Mouse (Mus musculus) heart, postnatal 10 days (tissue): ENCODE data around the gene Ncoa7. TPM values are rescaled to one million over a fixed set of nuclear protein-coding genes. Genes with fewer than 3 reads are reported as not detected.
A peak's percentile ranks its signal among the peaks of the same experiment; 100 is the strongest.

ENCODE experiments used
- DNase-seq, 2 experiments: peaks; one replicate each; pipeline ENCODE4 v3.0.0; 2021
- intact Hi-C: fragments of 180-260 bp; cut with DNase I; formaldehyde crosslinking; loops from one replicate; pipeline ENCODE4 v1.15.1; 2025
- total RNA-seq, 2 experiments: library from RNA; stranded (reverse); gene quantifications; 2 replicates each; pipeline ENCODE4 v1.2.3; 2021

Gene Ncoa7
- 1 to 10 TPM; 7.3 to 8.4 TPM for total RNA-seq

DNA sequence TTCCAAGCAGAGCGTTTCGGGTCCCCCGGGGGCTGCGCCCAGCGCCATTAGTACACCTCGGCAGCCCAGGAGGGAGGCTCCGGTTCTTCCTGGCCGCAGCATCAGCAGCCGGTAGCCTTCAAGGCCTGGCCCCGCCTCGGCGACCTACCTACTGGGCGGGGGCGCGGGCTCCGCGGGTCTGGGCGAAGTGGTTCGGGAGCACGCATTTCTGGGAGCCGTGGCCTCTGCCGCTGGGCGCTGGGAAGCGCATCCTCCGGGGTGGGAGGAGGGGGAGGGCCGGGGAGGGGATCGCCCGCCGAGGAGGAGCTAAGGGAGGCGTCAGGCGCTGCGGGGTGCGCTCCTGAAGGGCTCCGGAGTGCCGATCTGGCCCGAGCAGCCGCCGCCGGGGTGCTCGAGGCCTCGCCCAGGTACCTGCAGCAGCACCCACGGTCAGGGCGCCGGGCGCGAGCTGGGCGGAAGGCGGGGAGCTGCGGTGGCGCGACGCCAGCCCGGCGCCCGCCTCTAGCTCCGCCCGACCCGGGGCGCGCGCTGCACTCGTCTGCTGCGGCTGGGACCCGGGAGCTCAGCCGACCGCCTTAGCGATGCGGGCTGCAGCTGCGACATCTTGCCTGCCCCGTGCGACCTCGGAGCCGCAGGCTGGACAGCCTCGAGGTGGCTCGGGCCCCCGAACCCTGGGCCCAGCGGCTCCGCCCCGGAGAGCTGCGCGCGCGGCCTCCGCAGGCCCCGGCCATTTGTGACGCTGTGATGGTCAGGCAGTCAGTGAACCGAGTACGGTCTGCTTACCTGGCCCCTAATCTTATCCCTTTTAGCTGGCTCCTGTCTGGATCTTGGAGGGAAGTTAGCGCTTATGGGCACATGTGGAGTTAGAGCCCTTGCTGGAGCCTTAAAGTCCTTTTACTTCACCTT is at the start of gene Ncoa7:
Gene Ncoa7, minus strand, starts transcription at position 646 of the 906 bp plus-strand sequence.
- peak; percentile 80 to 84 for DNase-seq
- intact Hi-C loops: loop anchor here (1.0 kb wide), 1 partner anchor 181 kb away; no protein-coding TSS in a partner anchor

DNA sequence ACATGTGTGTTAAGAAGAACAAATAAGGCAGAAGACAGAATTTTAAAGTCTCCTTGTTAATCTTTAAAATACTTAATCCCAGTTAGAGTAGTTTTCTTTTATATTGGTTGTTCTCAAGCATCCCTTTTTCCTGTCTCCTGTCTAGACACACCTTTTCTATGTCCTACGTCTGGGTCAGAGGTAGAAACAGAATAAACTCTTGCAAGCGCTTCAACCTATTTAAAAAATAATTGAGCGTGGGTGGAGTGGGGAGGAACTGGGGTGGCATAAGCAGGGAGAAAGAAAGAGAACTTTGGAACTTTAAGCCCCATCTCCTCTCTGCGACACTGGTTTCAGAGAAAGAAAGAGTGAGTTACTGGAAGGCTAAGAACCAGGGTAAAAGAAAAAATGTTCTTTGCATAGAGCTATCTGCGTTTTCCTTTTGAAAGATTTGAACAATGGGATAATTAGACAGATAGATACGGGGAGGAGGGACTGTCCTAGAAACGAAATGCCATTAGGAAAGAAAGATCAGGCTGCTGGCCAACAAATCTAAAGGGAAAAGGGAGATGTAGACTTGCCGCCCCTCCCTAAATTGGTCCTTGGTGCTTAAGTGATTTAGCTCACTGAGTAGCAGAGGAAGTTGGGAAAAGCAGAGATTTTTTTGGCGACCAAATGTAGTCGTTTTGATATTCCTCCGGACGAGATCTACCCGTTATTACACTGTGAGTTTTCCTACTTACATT is 42.1 kb upstream of the Ncoa7 start:
- intact Hi-C loops: no loop called here
- peak in 1 of 2 experiments; percentile 17 for DNase-seq

DNA sequence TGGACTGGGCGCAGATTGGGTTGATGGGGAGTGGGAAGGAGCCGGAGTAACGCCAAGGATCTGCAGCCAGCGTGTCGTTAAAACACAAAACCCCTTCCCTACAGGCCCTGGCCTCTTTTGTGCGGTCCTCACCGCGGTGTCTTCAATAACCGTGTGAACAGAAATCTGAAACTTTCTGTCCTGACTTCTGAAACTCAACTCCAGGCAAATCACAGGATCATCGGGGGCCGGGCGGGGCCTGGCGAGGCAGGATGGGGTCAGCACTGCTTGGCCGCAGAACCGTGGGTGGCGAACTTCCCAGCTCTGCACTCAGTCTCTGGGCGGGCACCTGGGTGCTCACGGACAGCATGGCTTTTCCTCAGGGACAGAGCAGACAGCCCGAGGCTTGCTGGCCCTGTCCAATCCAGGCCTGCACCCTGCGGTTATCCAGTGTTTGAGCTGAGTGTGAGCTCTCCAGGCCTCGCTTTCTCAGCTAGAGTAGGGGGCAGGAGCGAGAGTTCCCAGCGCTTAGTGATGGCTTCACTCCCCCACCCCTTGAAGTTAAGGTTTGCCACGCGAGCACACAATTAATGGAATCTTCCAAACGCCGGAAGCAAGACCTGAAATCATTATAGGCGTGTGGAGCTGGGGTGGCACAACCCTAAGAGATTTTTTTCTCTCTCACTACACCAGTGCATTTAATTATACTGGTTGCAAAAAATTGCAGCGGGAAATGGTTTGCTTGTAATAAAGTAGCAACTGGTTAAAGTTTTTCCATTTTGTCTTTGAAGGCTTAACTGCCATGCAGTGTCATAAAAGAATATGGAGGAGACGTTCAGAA is 41.3 kb upstream of the Ncoa7 start:
- DNase-seq: peak; percentile 54 to 64
- intact Hi-C loops: loop anchor here (5.0 kb wide), 1 partner anchor 453 kb away; no protein-coding TSS in a partner anchor

DNA sequence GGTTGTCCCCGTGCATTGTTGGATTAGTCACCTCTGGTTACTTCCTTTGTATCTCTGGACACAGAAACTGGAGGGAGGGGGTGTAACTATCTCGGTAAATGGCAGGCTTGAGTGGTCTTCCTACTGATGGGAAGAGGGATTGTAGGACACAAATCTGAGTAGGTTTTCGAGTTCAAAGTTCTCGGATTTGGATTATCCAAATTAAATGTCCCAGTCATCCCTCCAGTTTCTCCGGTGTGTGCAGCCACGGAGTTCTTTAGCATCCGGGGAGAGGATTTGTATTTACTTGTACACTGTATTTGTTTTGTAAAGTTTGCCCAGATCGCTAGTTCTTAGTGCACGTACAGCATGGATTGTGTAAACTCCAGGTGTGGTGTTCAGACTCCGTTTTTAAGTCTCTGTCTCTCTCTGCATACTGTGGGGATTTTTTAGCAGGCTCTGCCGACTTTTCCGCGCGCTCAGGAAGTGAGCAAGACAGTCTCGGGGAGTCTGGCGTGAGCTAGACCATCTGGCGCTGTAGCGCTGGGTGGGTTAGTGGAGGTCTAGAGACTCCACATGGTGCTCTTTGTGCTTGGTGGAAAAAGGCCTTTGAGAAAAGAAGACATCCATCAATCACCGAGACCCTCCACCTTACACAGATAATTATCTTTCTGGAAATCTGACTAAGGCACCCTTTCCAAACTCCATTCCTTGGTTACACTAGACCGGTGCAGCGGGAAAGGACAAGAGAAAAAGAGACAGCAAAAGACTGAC is 40.5 kb upstream of the Ncoa7 start:
- intact Hi-C loops: loop anchor here (5.0 kb wide), 1 partner anchor 454 kb away; no protein-coding TSS in a partner anchor
- peak; percentile 58 to 59 for DNase-seq

DNA sequence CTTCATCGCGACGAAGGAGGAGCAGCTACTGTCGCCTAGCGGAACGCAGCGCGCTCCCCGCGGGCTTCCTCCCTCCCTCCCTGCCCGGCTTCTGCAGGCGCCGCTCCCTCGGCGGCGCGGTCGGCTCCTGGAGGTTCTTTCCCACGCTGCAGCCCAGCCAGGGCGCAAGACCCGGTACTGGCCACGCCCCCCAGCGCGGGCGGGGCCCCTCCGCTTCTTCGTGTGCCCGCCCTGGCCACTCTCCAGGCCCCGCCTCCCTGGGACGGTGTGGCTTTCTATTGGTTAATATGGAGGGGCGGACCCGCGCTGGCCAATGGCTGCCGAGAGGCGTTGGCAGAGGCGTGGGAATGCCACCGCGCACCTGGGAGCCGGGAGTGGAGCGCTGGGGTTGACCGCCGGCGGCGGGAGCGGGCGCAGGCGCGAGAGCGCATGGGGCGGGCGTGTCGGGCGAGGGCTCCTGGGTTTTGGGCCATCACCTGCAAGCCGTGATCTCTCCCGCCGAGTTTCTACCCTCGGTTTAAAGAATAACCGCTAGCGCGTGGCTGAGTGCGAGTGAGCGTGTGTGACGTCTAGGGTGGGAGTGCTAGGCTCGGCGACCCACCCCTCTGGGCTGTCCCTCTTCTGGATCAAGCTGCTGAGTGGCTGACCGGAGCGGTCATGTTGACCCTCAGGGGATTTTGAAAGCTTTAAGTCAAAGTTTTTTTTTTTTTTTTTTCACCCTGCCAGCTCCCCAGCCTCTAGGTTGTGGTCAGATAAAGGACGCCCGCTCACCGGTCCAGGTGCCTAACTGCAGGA is 39.7 kb upstream of the Ncoa7 start, which contains the start of gene Hey2:
Gene Hey2, minus strand, starts transcription at position 159 of the 795 bp plus-strand sequence.
- intact Hi-C loops: loop anchor here (5.0 kb wide), 1 partner anchor 454 kb away; no protein-coding TSS in a partner anchor
- peak; percentile 99 for DNase-seq

DNA sequence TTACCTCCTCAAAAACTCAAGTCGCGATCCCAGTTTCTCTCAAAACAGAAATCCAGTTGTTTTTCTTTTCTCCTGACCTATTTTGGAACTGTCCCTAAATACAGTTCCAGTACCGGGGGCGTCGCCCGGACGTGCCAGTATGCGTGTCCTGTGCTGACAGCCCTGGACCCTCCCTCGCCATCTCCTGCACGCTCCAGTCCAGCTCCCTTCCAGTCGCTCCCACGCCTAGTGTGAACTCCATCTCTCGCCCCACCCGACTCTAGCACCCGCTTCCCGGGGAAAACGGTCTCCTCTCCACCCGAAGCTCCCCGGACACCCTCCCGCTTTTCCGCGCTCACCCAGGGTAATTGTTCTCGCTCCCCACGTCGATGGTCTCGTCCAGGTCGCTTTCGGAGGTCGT is 39.1 kb upstream of the Ncoa7 start:
- no peak for DNase-seq
- intact Hi-C loops: loop anchor here (5.0 kb wide), 1 partner anchor 455 kb away; no protein-coding TSS in a partner anchor

DNA sequence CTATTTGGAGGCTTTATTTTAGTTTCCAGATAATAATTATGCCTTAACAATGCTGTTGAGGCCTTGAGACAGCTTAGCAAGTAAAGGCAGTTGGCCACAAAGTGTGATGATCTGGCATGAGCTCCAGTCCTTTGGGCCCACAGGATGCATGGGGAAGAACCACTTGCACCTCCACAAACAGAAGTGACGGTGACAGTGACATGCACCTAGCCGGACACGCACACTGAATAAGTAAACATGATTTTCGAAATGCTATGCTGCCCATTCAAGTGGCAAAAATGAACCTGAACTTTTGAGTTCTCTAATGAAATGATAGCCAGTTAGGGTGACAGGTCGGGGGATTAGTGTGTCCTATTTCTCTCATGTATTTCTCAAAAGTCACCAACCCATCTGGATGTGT is 37.7 kb upstream of the Ncoa7 start:
- peak in 1 of 2 experiments; percentile 16 for DNase-seq

DNA sequence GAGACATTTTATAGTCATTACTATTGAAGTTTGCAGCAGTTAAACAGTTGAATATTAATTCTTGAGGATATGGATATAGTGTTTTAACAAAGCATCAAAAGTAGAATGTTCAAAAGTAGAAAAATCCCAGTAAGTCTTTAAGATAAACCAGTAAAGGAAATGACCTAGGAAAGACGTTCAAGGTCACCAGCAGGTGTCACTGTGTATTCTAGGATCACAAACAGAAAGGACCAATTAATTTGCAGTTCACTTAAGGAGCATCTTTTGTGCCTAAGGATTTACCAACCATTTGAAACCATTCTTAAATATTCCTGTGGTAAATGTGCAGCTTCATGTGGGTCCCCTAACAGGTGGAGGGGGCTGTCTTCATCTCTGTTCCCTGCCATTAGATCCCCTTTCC is 35.1 kb upstream of the Ncoa7 start:
- intact Hi-C loops: loop anchor here (5.0 kb wide), 1 partner anchor 334 kb away; no protein-coding TSS in a partner anchor

More for the DNA sequence above, 37.7 kb upstream of the Ncoa7 start:
- intact Hi-C loops: loop anchor here (5.0 kb wide), 1 partner anchor 456 kb away; no protein-coding TSS in a partner anchor

DNA sequence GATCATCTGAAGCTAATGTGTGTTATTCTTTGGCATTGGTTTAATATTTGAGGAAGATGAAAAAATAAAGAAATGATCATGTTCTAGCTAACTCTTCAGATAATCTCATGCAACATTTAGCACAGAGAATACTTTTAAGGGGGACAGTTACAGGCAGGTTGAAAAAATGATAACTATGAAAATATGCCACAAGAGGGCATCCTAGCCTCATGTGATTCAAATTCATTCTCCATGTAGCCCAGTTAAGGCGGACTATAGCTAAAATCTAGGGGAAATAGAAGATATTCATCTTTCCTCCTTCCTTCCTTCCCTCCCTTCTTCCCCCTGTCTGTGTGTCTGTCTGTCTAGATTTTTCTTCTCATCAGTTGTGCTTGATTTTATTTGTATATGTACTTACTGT is 21.9 kb upstream of the Ncoa7 start:
- DNase-seq: peak in 1 of 2 experiments; percentile 63
- intact Hi-C loops: loop anchor here (1.0 to 5.0 kb wide), 2 partner anchors 474 to 622 kb away; partner anchors contain the start of gene Tpd52l1

More for the DNA sequence above, 35.1 kb upstream of the Ncoa7 start:
- peak in 1 of 2 experiments; percentile 54 for DNase-seq

DNA sequence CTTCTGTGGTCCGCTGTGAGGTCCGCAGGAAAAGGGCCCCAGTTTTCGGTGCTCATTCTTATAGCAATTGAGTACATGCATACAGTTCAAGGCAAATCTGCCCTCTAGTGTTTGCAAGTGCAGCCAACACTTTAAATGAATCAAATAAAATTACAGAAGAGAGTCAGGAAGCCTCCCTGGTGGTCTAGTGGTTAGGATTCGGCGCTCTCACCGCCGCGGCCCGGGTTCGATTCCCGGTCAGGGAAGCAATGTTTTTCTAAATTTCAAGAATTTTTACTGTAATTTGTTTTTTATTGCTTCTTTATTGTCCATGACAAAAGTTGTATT is 7.8 kb upstream of the Ncoa7 start:
- intact Hi-C loops: loop anchor here (5.0 kb wide), 3 partner anchors 149 to 1279 kb away; partner anchors contain the start of gene Trmt11
- DNase-seq: peak; percentile 87 to 92

DNA sequence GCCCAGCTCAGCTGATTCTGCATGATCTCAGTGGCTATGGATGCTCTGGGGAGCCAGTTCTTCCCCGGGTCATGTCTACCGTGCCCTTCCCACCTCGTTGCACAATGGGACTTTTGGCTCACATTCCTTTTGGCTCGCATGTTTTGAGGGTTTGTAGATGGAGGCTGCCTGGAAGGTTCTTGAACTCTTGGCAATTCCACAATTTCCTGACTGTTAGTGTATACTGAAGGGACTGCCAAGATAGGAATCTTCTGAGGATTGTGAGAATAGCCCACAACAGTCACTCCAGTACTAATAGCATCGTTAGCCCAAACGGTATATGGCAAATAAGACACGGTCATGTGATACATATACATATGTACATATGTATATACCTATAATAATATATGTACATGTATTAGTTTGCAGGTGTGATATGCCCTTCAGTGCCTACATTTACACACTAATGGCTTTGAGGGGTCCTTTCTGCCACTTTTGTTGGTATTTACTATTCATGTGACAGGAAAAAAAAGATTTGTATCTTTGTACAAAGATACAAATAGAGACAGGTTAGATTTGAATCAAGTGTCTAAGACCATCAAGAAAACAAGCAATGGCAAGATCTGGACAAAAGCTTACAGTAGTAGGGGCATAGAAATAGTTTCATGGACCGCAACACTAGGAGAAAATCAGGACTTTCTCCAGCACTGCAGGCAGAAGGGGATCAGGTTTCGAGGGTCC is 7.3 kb upstream of the Ncoa7 start:
- intact Hi-C loops: loop anchor here (5.0 kb wide), 3 partner anchors 148 to 1278 kb away; partner anchors contain the start of gene Trmt11
- peak; percentile 25 to 28 for DNase-seq

DNA sequence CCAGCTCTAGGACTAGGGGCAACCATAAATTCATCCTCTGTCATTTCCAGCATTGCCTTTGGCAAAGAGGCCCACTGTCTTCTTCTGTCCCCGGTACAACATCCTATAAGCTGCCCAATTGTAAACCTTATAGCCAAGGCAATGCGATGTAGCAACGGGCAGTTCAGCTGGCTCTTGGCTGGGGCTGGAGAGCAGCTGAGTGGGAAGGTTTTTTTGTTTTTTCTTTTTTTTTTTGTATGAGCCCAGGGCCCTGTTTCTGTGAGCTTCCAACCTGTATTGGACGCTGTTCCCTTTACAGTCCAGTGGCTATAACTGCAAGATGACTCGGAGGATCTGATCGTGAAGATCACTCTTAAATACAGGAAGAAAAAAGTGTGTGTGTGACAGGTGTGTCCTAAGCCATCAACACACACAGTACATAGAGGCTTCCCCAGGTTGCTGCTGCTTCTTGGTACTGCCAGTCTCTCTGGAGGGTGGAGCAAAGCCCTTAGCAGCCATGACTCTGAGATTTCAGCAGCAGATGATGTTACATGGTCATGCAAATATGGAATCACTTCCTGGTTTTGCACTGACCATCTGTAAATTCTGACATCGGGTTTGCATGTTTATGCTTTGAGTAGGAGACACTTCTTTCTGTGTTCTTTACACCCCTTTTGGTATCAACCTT is 594 bp upstream of the Ncoa7 start:
- DNase-seq: no peak

DNA sequence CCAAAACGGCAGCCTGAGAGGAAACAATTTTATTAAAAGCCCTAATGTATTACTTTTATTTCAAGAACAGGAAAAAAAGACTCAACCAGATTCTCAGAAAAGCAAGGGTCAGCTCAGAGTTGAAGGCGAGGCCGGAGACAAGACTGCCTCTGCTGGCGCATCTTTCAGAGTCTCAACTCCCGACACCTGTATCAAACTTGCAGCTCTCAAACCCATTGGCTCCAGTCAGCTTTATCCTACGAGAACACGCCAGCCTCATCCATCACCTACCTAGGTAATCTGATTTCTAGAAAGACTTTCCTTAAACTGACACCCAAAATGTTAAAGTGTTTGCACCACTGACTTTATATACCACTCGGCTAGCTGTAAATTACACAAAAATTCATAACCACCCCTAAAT is 1.1 kb downstream of the Ncoa7 start:
- no peak for DNase-seq
- intact Hi-C loops: no loop called here

More for the DNA sequence above, 594 bp upstream of the Ncoa7 start:
- intact Hi-C loops: loop anchor here (1.0 kb wide), 1 partner anchor 181 kb away; no protein-coding TSS in a partner anchor

DNA sequence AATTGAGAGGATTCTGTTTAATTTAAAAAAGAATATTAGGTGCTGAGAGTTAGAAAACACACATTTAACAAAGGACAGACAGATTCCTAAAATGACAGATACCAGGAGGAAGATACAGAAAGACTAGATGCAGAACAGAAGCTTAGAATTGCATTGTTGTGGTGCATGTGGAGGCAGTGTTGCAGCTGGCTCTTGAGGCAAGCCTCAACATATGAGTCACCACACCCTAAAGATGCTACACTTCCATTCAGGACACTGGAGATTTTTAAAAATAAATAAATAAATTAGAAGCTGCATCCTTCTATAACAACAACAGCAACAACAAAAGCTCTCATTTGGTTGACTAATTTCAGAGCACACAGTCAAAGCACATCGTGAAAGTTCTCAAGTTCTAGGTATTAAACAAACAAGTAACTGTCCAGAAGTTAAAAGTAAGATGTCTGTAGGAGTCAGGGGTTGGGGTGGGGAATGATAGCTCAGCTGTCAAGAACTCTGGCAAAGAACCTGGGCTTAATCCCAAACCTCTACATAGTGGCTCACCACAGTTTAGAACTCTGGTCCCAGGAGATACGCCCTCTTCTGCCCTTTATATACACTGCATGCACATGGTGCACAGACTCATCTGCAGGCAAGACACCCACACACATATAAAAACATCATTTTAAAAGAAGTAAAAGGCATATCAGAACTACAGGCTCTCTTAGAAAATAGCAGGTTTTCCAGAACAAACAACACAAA is 3.2 kb downstream of the Ncoa7 start:
- intact Hi-C loops: no loop called here
- no peak for DNase-seq

DNA sequence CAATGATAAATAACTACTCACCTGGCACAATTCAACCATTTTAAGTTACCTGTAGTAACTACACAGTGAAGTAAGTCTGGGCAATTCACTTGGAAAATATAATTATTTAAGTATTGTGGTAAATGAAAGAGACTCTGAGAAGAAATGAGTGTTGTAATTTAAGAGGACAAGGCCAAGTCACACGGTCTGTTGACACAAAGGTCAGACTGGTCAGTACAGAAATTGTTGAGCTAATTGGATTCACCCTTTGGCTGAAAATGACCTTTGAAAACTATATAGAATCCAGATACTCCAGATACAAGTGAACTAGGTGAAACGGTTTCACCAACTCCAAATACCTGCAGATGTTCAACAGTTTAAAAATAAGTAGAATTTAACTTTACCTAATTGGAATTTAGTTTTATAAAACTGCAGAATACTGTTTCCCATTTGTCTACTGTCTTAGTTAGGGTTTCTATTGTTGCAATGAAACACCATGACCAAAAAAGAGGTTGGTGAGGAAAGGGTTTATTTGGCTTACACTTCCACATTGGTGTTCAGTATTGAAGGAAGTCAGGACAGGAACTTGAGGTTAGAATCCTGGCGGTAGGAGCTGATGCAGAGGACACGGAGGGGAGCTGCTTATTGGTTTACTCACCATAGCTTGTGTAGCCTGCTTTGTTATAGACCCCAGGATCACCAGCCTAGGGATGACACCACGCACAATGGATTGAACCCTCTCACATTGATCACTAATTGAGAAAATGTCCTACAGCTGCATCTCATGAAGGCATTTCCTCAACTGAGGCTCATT is 6.5 kb downstream of the Ncoa7 start:
- intact Hi-C loops: no loop called here
- no peak for DNase-seq

DNA sequence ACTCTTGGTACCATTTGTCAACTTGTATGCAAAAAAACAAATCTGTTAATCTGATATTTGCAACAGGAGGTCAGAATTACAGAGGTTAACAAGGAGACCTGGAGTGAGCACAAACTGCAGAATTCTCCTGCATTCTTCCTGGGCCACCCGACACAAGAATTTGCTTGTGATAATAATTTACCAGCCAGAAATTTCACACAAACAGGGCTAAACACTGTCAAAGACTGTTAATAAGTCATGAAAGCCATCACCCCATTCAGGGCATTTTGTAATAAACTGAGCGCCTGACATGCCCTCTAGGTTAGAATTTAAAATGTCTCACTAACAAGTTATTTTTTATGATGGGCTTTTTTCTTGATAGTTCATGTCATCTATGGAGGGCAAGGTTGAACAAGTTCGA is 12.1 kb downstream of the Ncoa7 start:
- intact Hi-C loops: no loop called here
- DNase-seq: no peak
